Mouse (Mus musculus) left cerebral cortex, postnatal 14 days (tissue): ENCODE data around the gene Ube2f. TPM values are rescaled to one million over a fixed set of nuclear protein-coding genes. Genes with fewer than 3 reads are reported as not detected.

Experiments used
- DNase-seq, 2 experiments: peaks; one replicate each; pipeline ENCODE4 v3.0.0; 2021 to 2022; ENCODE audit warnings: low spot score in 2 of 2, mixed read lengths in 1 of 2
- intact Hi-C: fragments of 180-260 bp; cut with DNase I; formaldehyde crosslinking; loops from one replicate; pipeline ENCODE4 v1.15.1; 2025
- total RNA-seq, 2 experiments: library from RNA; stranded (reverse); gene quantifications; 2 replicates each; pipeline ENCODE4 v1.2.3; 2021

The Ube2f gene
- total RNA-seq, 2 experiments from 2014 or later = 52.5 to 58.4 TPM

- no peak for DNase-seq
- intact Hi-C loops = no loop called here
These were observed 29.0 kb downstream of the Ube2f start for GRCm38 (mm10) chr1:91279126-91279525.

- no peak for DNase-seq
- intact Hi-C loops = no loop called here
These were observed 32.5 kb downstream of the Ube2f start for GRCm38 (mm10) chr1:91282582-91282981.

- intact Hi-C loops = no loop called here
- DNase-seq = no peak
These were observed 39.3 kb downstream of the Ube2f start for GRCm38 (mm10) chr1:91289375-91289774.

- DNase-seq = no peak
- intact Hi-C loops = no loop called here
These were observed 42.2 kb downstream of the Ube2f start for GRCm38 (mm10) chr1:91292101-91292825.

GRCm38 (mm10) chr1:91295544-91295943 is 45.4 kb downstream of the Ube2f start:
- no peak for DNase-seq
- intact Hi-C loops = no loop called here

GRCm38 (mm10) chr1:91297799-91298744 is 48.0 kb downstream of the Ube2f start, which contains the start of gene Scly:
Gene Scly (plus strand): TSS chr1:91298338.
- peak; percentile 94 to 96 for DNase-seq
- intact Hi-C loops = no loop called here

DNA sequence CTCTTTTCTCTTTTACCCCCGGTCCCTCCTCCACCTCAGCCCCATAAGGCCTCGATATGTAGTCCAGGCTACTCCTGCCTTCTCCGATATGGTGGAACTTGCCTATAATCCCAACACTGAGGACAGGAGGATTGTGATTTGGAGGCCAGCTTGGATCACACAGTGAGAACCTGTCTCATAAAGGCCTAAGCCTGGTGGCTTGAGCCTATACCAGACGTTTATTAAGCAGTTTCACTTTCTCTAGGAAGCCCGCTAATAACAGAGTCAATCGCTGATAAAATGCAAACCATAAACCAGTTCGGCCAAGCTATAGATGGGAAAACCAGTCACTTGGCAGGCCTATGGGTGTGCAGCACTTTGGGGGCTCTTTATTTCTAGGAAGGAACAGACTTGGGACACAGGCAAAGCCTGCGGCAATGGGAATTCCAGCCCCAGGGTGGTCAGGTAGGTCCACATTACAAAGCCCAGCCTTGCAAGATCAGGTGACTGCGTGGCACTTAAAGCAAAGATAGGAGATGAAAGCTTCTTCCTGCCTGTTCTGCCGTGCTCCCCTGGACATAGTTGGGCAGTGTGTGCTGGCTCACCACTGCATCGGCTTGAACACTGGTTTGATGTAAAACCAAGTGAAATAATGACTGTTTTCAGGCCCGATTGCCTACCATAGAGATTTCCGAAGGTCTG is 49.1 kb downstream of the Ube2f start:
- intact Hi-C loops = no loop called here
- DNase-seq = no peak

DNA sequence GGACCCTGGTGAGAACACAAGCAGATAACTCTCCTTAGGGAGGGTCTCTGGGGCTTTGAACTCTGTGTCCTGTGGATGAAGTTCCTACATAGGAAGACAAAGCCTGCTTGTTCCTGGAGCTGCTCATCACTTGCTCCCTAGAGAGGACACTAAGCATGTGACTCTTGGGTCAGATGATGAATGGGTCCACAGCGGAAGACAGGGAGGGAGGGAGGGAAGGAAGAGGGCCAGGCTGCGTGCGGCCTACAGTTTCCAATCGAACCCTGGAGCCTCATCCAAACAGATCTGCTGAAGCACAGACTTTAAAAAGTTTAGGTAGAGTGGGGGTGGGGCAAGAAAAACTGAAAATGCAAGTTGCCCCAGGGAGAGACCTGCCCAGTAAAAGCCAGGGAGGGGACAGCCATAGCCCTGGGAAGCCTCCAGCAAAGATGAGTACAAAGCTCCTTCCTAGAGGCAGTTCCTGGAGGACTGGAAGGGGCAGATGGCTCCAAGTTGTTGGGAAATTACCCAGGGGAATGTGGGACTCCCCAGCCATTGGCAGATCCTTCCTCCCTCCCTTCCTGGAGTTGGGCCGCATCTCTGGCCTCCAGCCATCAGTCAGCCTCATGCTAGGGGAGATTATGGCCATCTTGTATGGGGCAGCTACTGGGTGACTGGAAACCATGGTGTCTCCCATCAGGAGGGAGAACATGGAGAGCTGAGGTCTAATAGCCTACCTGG is 49.8 kb downstream of the Ube2f start:
- intact Hi-C loops = no loop called here
- no peak for DNase-seq

DNA sequence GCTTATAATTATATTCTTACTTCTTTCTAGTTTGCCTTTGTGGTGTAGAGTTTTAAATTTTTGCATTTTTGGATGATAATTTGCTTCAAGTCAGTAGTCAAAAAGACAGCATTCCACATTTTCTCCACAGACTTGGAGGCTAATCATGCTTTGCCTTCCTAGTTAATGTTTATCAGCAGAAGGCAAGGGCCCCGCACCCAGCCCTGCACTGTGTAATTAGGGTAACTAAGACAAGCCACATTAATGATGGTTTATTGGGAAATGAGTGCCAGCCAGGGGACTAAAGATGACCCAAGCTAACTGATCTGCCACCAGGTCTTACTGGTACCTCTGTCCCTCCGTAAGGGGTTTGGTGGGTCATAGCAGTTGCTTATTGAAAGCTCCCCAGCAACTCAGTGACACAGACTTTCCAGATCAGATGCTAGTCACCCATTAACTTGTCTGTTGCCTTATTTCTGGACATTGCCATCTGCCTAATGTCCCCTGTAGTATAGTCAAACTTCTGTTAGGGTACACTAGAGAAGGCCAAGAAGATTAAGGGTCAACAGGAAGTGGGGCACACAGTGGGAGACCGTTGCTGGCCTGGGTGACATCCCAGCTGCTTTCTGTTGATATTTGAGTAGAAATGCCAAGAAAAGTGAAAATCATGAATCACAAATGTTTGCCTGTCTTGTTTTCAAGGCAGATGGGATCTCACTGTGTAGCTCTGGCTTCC is 51.3 kb downstream of the Ube2f start:
- no peak for DNase-seq
- intact Hi-C loops = no loop called here

DNA sequence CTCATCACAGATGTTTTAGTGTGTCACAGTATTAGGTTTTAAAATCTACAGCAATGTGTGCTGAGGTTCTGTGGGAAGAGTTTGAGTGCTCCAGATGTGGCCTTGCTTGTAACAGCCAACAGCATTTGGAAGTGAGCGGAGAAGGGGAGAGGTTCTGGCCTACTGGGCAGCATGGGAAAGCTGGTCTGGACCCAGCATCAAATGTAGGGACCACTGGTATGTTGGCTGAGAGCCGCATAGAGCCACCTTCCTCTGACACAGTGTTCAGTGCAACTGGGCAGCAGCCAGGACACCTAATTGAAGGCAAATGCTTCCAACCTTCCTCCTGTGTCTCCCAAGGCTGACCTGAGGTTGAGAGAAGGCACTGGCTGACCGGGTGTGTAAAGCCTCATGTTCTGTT is 51.9 kb downstream of the Ube2f start:
- intact Hi-C loops = no loop called here
- DNase-seq = no peak

DNA sequence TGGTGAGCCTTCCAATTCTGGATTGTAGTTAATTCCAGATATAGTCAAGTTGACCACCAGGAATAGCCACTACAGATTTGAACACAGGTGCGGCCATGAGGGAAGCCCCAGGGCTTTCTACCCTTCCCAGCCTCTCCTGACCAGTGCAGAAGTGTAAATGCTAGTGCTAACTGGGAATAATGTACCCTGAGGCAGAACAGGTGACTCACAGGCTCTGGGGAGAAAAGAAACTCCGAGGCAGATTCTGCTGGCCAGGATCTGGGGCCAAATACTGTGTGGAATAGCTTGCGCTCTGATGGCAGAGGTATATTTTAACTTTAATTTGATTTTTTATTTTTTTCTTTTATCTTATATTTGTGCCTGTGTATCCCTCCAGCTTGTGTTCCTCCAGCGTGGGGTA is 54.5 kb downstream of the Ube2f start:
- no peak for DNase-seq
- intact Hi-C loops = no loop called here

DNA sequence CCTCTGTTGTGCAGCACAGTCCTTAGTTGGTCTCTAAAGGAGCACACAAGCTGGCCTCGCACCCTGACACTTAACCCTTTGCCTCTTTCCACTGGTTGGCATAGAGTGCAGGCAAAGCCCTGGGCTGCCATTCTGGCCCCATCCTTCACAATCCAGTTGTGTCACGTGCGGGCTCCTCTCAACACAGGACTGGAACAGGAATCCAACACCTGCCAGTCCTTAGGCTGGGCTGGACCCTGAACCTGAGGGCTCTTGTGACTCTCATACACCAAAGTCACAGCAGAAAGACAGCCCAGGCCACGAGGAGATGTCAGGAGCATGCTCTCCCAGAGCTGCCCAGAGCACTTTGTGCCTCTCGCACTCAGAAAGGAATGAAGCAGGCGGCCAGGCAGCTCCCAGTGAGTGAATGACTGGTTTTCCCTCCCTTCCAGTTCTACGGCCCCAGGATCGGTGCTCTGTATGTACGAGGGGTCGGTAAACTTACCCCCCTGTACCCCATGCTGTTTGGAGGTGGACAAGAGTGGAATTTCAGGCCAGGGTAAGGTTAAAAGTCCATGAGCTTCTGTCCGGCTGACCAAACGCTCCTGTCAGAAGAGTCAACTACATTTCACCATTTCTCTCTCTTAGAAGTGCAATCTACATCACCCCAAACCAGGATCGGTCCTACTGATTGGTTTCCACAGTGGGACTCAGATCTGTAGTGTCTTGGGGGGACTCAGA is 59.4 kb downstream of the Ube2f start:
- no peak for DNase-seq
- intact Hi-C loops = no loop called here

GRCm38 (mm10) chr1:91312273-91312672 is 62.2 kb downstream of the Ube2f start:
- intact Hi-C loops = no loop called here
- DNase-seq = no peak

- intact Hi-C loops = no loop called here
- DNase-seq = no peak
These were observed 63.1 kb downstream of the Ube2f start for GRCm38 (mm10) chr1:91313251-91313650.

DNA sequence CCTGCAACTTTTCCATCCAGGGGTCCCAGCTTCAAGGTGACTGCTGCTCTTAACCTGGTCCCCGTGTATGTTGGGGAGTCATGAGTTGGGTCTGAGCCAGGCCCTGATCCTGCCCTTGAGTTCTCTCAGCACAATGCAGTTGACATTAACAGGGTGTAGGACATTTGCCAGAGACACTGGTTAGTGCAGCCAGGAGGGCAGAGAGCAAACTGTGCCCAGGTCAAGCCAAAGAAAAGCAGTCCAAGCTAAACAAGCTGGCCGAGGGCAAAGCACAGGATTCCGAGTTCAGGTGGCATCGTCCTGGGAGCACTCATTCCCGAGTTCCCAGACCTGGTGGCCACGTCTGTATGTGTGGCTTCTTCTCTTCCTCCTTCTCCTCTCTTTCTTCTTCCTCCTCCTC is 67.6 kb downstream of the Ube2f start:
- DNase-seq = no peak
- intact Hi-C loops = no loop called here

DNA sequence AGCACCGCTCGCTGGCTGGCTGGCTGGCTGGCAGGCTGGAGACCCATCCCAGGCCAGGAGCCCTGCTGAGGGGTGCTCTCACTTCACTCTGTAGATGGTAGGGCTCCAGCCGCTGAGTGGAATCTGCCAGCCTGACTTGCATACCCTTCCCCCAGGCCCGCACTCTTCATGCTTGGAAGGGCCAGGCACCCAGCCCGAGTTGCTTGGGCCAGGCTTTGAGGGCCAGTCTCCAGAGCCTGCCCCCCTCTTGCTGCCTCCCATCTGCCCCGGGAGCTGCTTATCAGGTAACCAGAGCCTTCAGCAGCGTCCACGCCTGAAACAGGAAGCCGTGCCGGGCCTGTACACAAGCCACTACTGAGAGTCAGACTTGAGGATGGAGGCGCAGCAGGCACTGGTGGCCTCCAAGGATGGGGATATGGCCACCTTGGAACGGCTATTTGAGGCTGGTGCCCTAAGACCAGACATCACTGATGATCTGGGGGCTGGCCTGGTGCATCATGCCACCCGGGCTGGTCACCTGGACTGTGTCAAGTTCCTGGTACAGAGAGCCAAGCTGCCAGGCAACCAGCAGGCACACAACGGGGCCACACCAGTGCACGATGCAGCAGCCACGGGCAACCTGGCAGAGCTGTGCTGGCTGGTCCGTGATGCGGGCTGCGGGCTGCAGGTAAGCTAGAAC is 71.8 kb downstream of the Ube2f start, which contains the start of gene Espnl:
Gene Espnl, plus strand, starts transcription at position 316 of the 679 bp plus-strand sequence.
- intact Hi-C loops = no loop called here
- DNase-seq = no peak

DNA sequence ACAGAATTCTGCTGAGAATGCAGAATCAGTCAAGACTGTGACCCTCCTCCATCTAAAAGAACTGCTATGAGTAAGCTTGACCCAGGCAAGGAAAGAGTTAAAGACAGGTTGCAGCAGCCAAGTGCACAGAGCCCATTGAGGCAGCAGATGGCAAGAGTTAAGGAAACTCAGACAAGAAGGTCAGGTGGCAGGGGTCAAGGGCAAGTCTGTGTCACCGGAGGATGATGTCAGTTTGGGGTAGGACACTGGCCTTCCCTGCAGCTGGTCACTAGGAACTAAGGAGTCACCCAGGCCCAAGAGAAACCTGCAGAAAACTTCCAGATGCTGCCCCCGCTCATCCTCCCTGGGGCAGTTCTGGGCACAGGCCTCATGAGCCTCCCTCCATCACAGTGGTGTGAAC is 74.5 kb downstream of the Ube2f start:
- intact Hi-C loops = no loop called here
- no peak for DNase-seq
